Mouse (Mus musculus): Measurements from ENCODE around the gene Spata5. TPM values are rescaled to one million over a fixed set of nuclear protein-coding genes. Genes with fewer than 3 reads are reported as not detected.

Gene Spata5
- polyA plus RNA-seq, 1 experiment from 2014 or later = 34.5 TPM

- H3K27me3 ChIP-seq (replicated peaks) = no peaks in the 10 kb centered on the region
- H3K4me2 ChIP-seq (replicated peaks) = no peak overlapping the region
- no peaks in the 10 kb centered on the region for H3K9me3 ChIP-seq
- H3K9ac ChIP-seq = no peak overlapping the region
- no peak overlapping the region for H3K4me3 ChIP-seq (replicated peaks)
- 76% methylated on average over 3 of the region's 3 CpGs for WGBS
- H3K36me3 ChIP-seq = no peaks in the 10 kb centered on the region
- no peaks in the 10 kb centered on the region for H3K4me1 ChIP-seq (replicated peaks)
- ATAC-seq = no peak
- no peak overlapping the region for H3K27ac ChIP-seq
Measured at GRCm38 (mm10) chr3:37397646-37398045, 22.1 kb upstream of the Spata5 start.

GRCm38 (mm10) chr3:37398661-37399395, 20.9 kb upstream of the Spata5 start:
- H3K27ac ChIP-seq = no peak overlapping the region
- ATAC-seq = 0 out of 2 replicates have a peak, but pooled peaks have one; percentile 36
- no peaks in the 10 kb centered on the region for H3K36me3 ChIP-seq
- 74% methylated on average over 7 of the region's 7 CpGs for WGBS
- H3K4me2 ChIP-seq (replicated peaks) = no peak overlapping the region
- H3K4me1 ChIP-seq (replicated peaks) = no peaks in the 10 kb centered on the region
- H3K9me3 ChIP-seq = no peaks in the 10 kb centered on the region
- H3K27me3 ChIP-seq (replicated peaks) = no peaks in the 10 kb centered on the region
- no peak overlapping the region for H3K9ac ChIP-seq
- H3K4me3 ChIP-seq (replicated peaks) = no peak overlapping the region

GRCm38 (mm10) chr3:37401729-37402610, 17.7 kb upstream of the Spata5 start:
- no peaks in the 10 kb centered on the region for H3K9me3 ChIP-seq
- no peak for ATAC-seq
- no peaks in the 10 kb centered on the region for H3K4me1 ChIP-seq (replicated peaks)
- WGBS = 75% methylated on average over 11 of the region's 11 CpGs
- no peak overlapping the region; the same call in 1 of the 2 replicates for H3K9ac ChIP-seq
- 0 out of 2 replicates have a peak overlapping the region, but pooled peaks have one; percentile 13 for H3K27ac ChIP-seq
- no peaks in the 10 kb centered on the region for H3K27me3 ChIP-seq (replicated peaks)
- no peak overlapping the region for H3K4me2 ChIP-seq (replicated peaks)
- H3K36me3 ChIP-seq = no peaks in the 10 kb centered on the region
- no peak overlapping the region for H3K4me3 ChIP-seq (replicated peaks)

GRCm38 (mm10) chr3:37407598-37407997, 12.1 kb upstream of the Spata5 start:
- no peak for ATAC-seq

GRCm38 (mm10) chr3:37413446-37413845, 6.2 kb upstream of the Spata5 start:
- Histone ChIP-seq H3K9ac (no peak overlapping the region), H3K4me3 (replicated peaks) (no peak overlapping the region), H3K36me3 (no peaks in the 10 kb centered on the region), H3K9me3 (no peaks in the 10 kb centered on the region), H3K27me3 (replicated peaks) (no peaks in the 10 kb centered on the region), H3K27ac (no peak overlapping the region), H3K4me2 (replicated peaks) (no peak overlapping the region), H3K4me1 (replicated peaks) (peaks cover 2% of the 10 kb centered on the region; the same call in 1 of the 2 replicates)
- ATAC-seq = no peak
- WGBS = 79% methylated on average over 3 of the region's 3 CpGs

More at GRCm38 (mm10) chr3:37407598-37407997, 12.1 kb upstream of the Spata5 start:
- H3K9ac ChIP-seq = no peak overlapping the region
- H3K4me3 ChIP-seq (replicated peaks) = no peak overlapping the region
- H3K27me3 ChIP-seq (replicated peaks) = no peaks in the 10 kb centered on the region
- no peaks in the 10 kb centered on the region for H3K36me3 ChIP-seq
- no peak overlapping the region for H3K27ac ChIP-seq
- no peak overlapping the region for H3K4me2 ChIP-seq (replicated peaks)
- no peaks in the 10 kb centered on the region for H3K9me3 ChIP-seq
- no peaks in the 10 kb centered on the region for H3K4me1 ChIP-seq (replicated peaks)

- Histone ChIP-seq H3K36me3 (no peaks in the 10 kb centered on the region), H3K4me2 (replicated peaks) (no peak overlapping the region), H3K27ac (no peak overlapping the region), H3K4me1 (replicated peaks) (peaks cover 4% of the 10 kb centered on the region; the same call in 1 of the 2 replicates), H3K4me3 (replicated peaks) (no peak overlapping the region), H3K27me3 (replicated peaks) (no peaks in the 10 kb centered on the region), H3K9me3 (no peaks in the 10 kb centered on the region), H3K9ac (no peak overlapping the region)
- 50% methylated on average over 14 of the region's 14 CpGs for WGBS
- ATAC-seq = no peak
Measured at GRCm38 (mm10) chr3:37414413-37414960, 5.2 kb upstream of the Spata5 start.

- Histone ChIP-seq H3K27me3 (replicated peaks) (no peaks in the 10 kb centered on the region), H3K4me1 (replicated peaks) (peaks cover 8% of the 10 kb centered on the region; the same call in 1 of the 2 replicates), H3K9ac (no peak overlapping the region), H3K36me3 (no peaks in the 10 kb centered on the region), H3K27ac (no peak overlapping the region), H3K9me3 (no peaks in the 10 kb centered on the region), H3K4me3 (replicated peaks) (peak overlapping the region; percentile 86), H3K4me2 (replicated peaks) (peak overlapping the region; percentile 78)
- ATAC-seq = no peak
- WGBS = 69% methylated on average over 5 of the region's 5 CpGs
Measured at GRCm38 (mm10) chr3:37418341-37418740, 1.4 kb upstream of the Spata5 start.

- Histone ChIP-seq H3K4me1 (replicated peaks) (peaks cover 8% of the 10 kb centered on the region; the same call in 1 of the 2 replicates), H3K4me3 (replicated peaks) (peak overlapping the region; percentile 86), H3K27ac (peak overlapping the region; percentile 91), H3K9me3 (no peaks in the 10 kb centered on the region), H3K36me3 (no peaks in the 10 kb centered on the region), H3K27me3 (replicated peaks) (no peaks in the 10 kb centered on the region), H3K9ac (peak overlapping the region; percentile 75), H3K4me2 (replicated peaks) (peak overlapping the region; percentile 78)
- under 1% methylated on average over 30 of the region's 30 CpGs for WGBS
- ATAC-seq = peak; percentile 69
Measured at GRCm38 (mm10) chr3:37418961-37419457, 687 bp upstream of the Spata5 start.

- under 1% methylated on average over 50 of the region's 50 CpGs for WGBS
- Histone ChIP-seq H3K27ac (peak within 1 kb of the TSS; percentile 91), H3K4me3 (replicated peaks) (peak within 1 kb of the TSS; percentile 86), H3K9ac (peak within 1 kb of the TSS; percentile 75), H3K4me2 (replicated peaks) (peak within 1 kb of the TSS; percentile 81), H3K9me3 (no peaks in the 10 kb centered on the region), H3K36me3 (no peaks in the 10 kb centered on the region), H3K4me1 (replicated peaks) (peaks cover 8% of the 10 kb centered on the region; the same call in 1 of the 2 replicates), H3K27me3 (replicated peaks) (no peaks in the 10 kb centered on the region)
- ATAC-seq = peak; percentile 88
Measured at GRCm38 (mm10) chr3:37420072-37420471, 376 bp downstream of the Spata5 start, which contains the start of gene Nudt6. Gene Nudt6 (minus strand): TSS chr3:37420211.

- Histone ChIP-seq H3K36me3 (0 out of 2 replicates have a peak, but pooled peaks cover 2% of the 10 kb centered on the region), H3K27ac (peak overlapping the region; percentile 90), H3K27me3 (replicated peaks) (no peaks in the 10 kb centered on the region), H3K4me3 (replicated peaks) (peak overlapping the region; percentile 82), H3K4me2 (replicated peaks) (peak overlapping the region; percentile 81), H3K9ac (peak overlapping the region; percentile 71), H3K9me3 (no peaks in the 10 kb centered on the region), H3K4me1 (replicated peaks) (peaks cover 8% of the 10 kb centered on the region; the same call in 1 of the 2 replicates)
- WGBS = 0% methylated on average over 24 of the region's 24 CpGs
- no peak for ATAC-seq
Measured at GRCm38 (mm10) chr3:37420641-37421040, 945 bp downstream of the Spata5 start.

- H3K9me3 ChIP-seq = no peaks in the 10 kb centered on the region
- peak overlapping the region; percentile 82 for H3K4me3 ChIP-seq (replicated peaks)
- WGBS = 21% methylated on average over 3 of the region's 3 CpGs
Measured at GRCm38 (mm10) chr3:37421179-37421578, 1.5 kb downstream of the Spata5 start.

More at GRCm38 (mm10) chr3:37421179-37421578, 1.5 kb downstream of the Spata5 start:
- Histone ChIP-seq H3K27me3 (replicated peaks) (no peaks in the 10 kb centered on the region), H3K4me2 (replicated peaks) (peak overlapping the region; percentile 81), H3K27ac (no peak overlapping the region), H3K9ac (peak overlapping the region; percentile 71), H3K36me3 (0 out of 2 replicates have a peak, but pooled peaks cover 5% of the 10 kb centered on the region), H3K4me1 (replicated peaks) (peaks cover 8% of the 10 kb centered on the region; the same call in 1 of the 2 replicates)
- no peak for ATAC-seq

Measured in intestine, embryonic 15.5 days (tissue).